Mouse (Mus musculus) c-Kit-positive CD71-positive TER-119-negative erythroid progenitor cells, embryonic 14.5 days (primary cell): ENCODE results near the gene B020004J07Rik.
"Not testable (repeated sequence)": the region's sequence is repeated elsewhere in the genome, so short reads cannot be mapped to it uniquely, and the experiment has no call there.

Source experiments
- DNase-seq: peaks from one replicate; pipeline ENCODE4 v3.0.0-alpha.2; 2013; ENCODE audit warnings: low read depth

B020004J07Rik gene

DNA sequence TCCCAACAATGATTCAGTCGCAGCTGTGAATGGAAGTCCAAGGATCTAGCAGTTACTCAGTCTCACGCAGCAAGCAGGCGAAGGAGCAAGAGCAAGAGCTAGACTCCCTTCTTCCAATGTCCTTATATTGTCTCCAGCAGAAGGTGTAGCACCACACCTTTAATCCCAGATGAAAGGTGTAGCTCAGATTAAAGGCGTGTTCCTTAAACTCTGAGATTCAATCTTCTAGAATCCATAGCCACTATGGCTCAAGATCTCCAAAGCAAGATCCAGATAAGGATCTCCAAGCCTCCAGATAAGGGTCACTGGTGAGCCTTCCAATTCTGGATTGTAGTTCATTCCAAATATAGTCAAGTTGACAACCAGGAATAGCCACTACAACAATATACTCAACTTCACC, at the start of gene B020004J07Rik:
Gene B020004J07Rik, minus strand, starts transcription at position 101 of the 400 bp plus-strand sequence.
- not testable (repeated sequence) for DNase-seq

- no peak for DNase-seq
Measured at GRCm38 (mm10) chr4:101889377-101889776, 45.6 kb upstream of the B020004J07Rik start.

GRCm38 (mm10) chr4:101883641-101884040, 39.8 kb upstream of the B020004J07Rik start:
- no peak for DNase-seq

- DNase-seq: not testable (repeated sequence)
Measured at GRCm38 (mm10) chr4:101875687-101876086, 31.9 kb upstream of the B020004J07Rik start.

GRCm38 (mm10) chr4:101872031-101872430, 28.2 kb upstream of the B020004J07Rik start:
- not testable (repeated sequence) for DNase-seq

- no peak for DNase-seq
Measured at GRCm38 (mm10) chr4:101862289-101862688, 18.5 kb upstream of the B020004J07Rik start.

GRCm38 (mm10) chr4:101860873-101861272, 17.1 kb upstream of the B020004J07Rik start:
- DNase-seq: peak; percentile 19

DNA sequence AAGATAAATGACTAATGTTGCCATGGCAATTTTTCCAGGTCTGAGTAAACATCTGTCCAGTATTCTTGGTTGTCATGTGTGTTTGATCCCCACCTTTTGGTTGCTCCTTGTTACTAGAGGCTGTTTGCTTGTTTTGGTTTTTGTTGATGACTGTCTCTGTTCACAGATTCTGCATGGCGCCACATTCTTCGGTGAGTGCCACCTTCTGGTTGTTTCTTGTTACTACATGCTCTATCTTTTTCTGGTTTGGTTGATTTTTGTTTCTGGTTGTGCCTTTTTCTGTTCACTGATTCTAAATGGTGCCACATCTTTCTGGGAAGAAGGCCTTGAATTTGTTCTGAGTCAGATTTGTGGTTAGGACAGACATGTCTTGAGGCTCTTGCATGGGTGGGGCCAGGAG, 7.1 kb upstream of the B020004J07Rik start:
- DNase-seq: no peak
